Mouse (Mus musculus) MEL (cell line): ENCODE measurements at regions not wholly inside any gene's neighbourhood (a gene's known extent, or its start where the extent isn't known, plus 50 kb on each side); places are given as distances from the start of the nearest gene placed in this dataset.

ENCODE experiments used
- DNase-seq: peaks from one replicate; pipeline ENCODE4 v3.0.0; 2011; ENCODE audit warnings: low read depth, low spot score
- H3K27ac ChIP-seq: 2 replicates; pipeline ENCODE4 v1.5.1; 2012; ENCODE audit warnings: low read depth, mild to moderate bottlenecking, control low read depth, low read length, moderate library complexity; ENCODE audit not compliant: control insufficient read depth
- H3K27me3 ChIP-seq, 2 experiments: fragments of 150-350 bp in 1 of 2; sonication (generic) in 1 of 2; 2 replicates each; pipeline ENCODE4 v1.6.1; 2012; ENCODE audit warnings: low read length in 2 of 2, mild to moderate bottlenecking in 2 of 2, improper control_type of control experiment in 1 of 2, moderate library complexity in 1 of 2; ENCODE audit not compliant: insufficient read depth in 2 of 2, control insufficient read depth in 1 of 2
- H3K36me3 ChIP-seq, 2 experiments: 2 replicates each; pipeline ENCODE4 v1.6.1; 2012 to 2014; ENCODE audit warnings: low read length in 2 of 2, improper control_type of control experiment in 1 of 2, inconsistent platforms in 1 of 2, mild to moderate bottlenecking in 1 of 2; ENCODE audit not compliant: insufficient read depth in 2 of 2, control insufficient read depth in 1 of 2
- H3K4me1 ChIP-seq, 2 experiments: fragments of 150-350 bp in 1 of 2; sonication (generic) in 1 of 2; 2 replicates each; pipeline ENCODE4 v1.6.1; 2012; ENCODE audit warnings: low read length in 2 of 2, improper control_type of control experiment in 1 of 2, mild to moderate bottlenecking in 1 of 2; ENCODE audit not compliant: insufficient read depth in 2 of 2, control insufficient read depth in 1 of 2
- H3K4me3 ChIP-seq, 2 experiments: fragments of 150-350 bp in 1 of 2; sonication (generic) in 1 of 2; 2 replicates each; pipeline ENCODE4 v1.5.1; 2012; ENCODE audit warnings: low read depth in 2 of 2, low read length in 2 of 2, mild to moderate bottlenecking in 2 of 2, moderate library complexity in 2 of 2, control low read depth in 1 of 2, improper control_type of control experiment in 1 of 2; ENCODE audit not compliant: control insufficient read depth in 1 of 2, insufficient read depth in 1 of 2
- H3K79me2 ChIP-seq: 2 replicates; pipeline ENCODE4 v1.6.1; 2012; ENCODE audit warnings: mild to moderate bottlenecking, low read length, moderate library complexity; ENCODE audit not compliant: control insufficient read depth, poor library complexity, insufficient read depth
- H3K9ac ChIP-seq: 2 replicates; pipeline ENCODE4 v1.6.1; 2012; ENCODE audit warnings: low read depth, mild to moderate bottlenecking, control low read depth, low read length, moderate library complexity; ENCODE audit not compliant: control insufficient read depth, poor library complexity, severe bottlenecking
- H3K9me3 ChIP-seq: fragments of 150-350 bp; sonication (generic); replicated peaks from 2 replicates; pipeline ENCODE4 v1.6.1; 2012; ENCODE audit warnings: mild to moderate bottlenecking, low read length, improper control_type of control experiment, moderate library complexity; ENCODE audit not compliant: insufficient read depth
- BHLHE40 ChIP-seq: IDR thresholded peaks from 2 replicates; pipeline ENCODE4 v1.6.1; 2012; ENCODE audit warnings: low read depth, mild to moderate bottlenecking, inconsistent platforms, low read length, improper control_type of control experiment, borderline replicate concordance
- CHD2 ChIP-seq: IDR thresholded peaks from 2 replicates; pipeline ENCODE4 v1.6.1; 2011; ENCODE audit warnings: low read length, improper control_type of control experiment
- E2F4 ChIP-seq: IDR thresholded peaks from 2 replicates; pipeline ENCODE4 v1.6.1; 2011; ENCODE audit warnings: low read depth, low read length, improper control_type of control experiment, borderline replicate concordance
- ELF1 ChIP-seq: IDR thresholded peaks from 2 replicates; pipeline ENCODE4 v1.6.1; 2014; ENCODE audit warnings: low read depth, mild to moderate bottlenecking, inconsistent platforms, low read length, improper control_type of control experiment, moderate library complexity
- GATA1 ChIP-seq: IDR thresholded peaks from 2 replicates; pipeline ENCODE4 v1.6.1; 2011; ENCODE audit warnings: low read depth, low read length, improper control_type of control experiment
- HCFC1 ChIP-seq: IDR thresholded peaks from 2 replicates; pipeline ENCODE4 v1.6.1; 2012; ENCODE audit warnings: low read depth, mild to moderate bottlenecking, inconsistent platforms, low read length, improper control_type of control experiment, moderate library complexity
- MAX ChIP-seq: IDR thresholded peaks from 2 replicates; pipeline ENCODE4 v1.6.1; 2011; ENCODE audit warnings: low read length, improper control_type of control experiment
- NRF1 ChIP-seq: IDR thresholded peaks from 2 replicates; pipeline ENCODE4 v1.6.1; 2014; ENCODE audit warnings: low read depth, mild to moderate bottlenecking, inconsistent platforms, low read length, improper control_type of control experiment, moderate library complexity; ENCODE audit not compliant: poor library complexity, insufficient read depth, severe bottlenecking
- POLR2A ChIP-seq, 2 experiments: IDR thresholded peaks; 2 replicates each; pipeline ENCODE4 v1.6.1; 2011 to 2012; ENCODE audit warnings: low read length in 2 of 2, mild to moderate bottlenecking in 2 of 2, control low read depth in 1 of 2, improper control_type of control experiment in 1 of 2, low read depth in 1 of 2, moderate library complexity in 1 of 2; ENCODE audit not compliant: control insufficient read depth in 1 of 2, insufficient read depth in 1 of 2, poor library complexity in 1 of 2
- POLR2AphosphoS5 ChIP-seq: IDR thresholded peaks from 2 replicates; pipeline ENCODE4 v1.6.1; 2012; ENCODE audit warnings: low read depth, borderline replicate concordance, mild to moderate bottlenecking, inconsistent platforms, low read length, moderate library complexity, mixed read lengths
- TCF12 ChIP-seq: IDR thresholded peaks from 2 replicates; pipeline ENCODE4 v1.6.1; 2014; ENCODE audit warnings: low read depth, mild to moderate bottlenecking, inconsistent platforms, low read length, improper control_type of control experiment, moderate library complexity
- USF1 ChIP-seq: IDR thresholded peaks from 2 replicates; pipeline ENCODE4 v1.6.1; 2014; ENCODE audit warnings: low read depth, mild to moderate bottlenecking, inconsistent platforms, low read length, improper control_type of control experiment, moderate library complexity
- ZC3H11A ChIP-seq: IDR thresholded peaks from 2 replicates; pipeline ENCODE4 v1.6.1; 2012; ENCODE audit warnings: low read depth, mild to moderate bottlenecking, inconsistent platforms, low read length, improper control_type of control experiment
- ZMIZ1 ChIP-seq: IDR thresholded peaks from 2 replicates; pipeline ENCODE4 v1.6.1; 2012; ENCODE audit warnings: low read depth, mild to moderate bottlenecking, inconsistent platforms, low read length, improper control_type of control experiment, moderate library complexity
- ZNF384 ChIP-seq: IDR thresholded peaks from 2 replicates; pipeline ENCODE4 v1.6.1; 2012; ENCODE audit warnings: low read depth, mild to moderate bottlenecking, inconsistent platforms, low read length, improper control_type of control experiment

GRCm38 (mm10) chr10:117433547-117434292 lies 53.9 kb upstream of the Cpsf6 start:
- Histone ChIP-seq H3K9me3 (no peaks in the 10 kb centered on the region), H3K4me1 (peaks cover 0 to 6% of the 10 kb centered on the region in 2 experiments; a peak in 2 of 4 replicates), H3K79me2 (no peaks in the 10 kb centered on the region; the same call in 1 of the 2 replicates), H3K9ac (no peak overlapping the region), H3K4me3 (no peak overlapping the region), H3K27ac (no peak overlapping the region), H3K27me3 (no peaks in the 10 kb centered on the region), H3K36me3 (peaks cover 0 to 5% of the 10 kb centered on the region in 2 experiments; a peak in 2 of 4 replicates)
- DNase-seq, result no peak
- TF ChIP-seq BHLHE40, result no peak

DNA sequence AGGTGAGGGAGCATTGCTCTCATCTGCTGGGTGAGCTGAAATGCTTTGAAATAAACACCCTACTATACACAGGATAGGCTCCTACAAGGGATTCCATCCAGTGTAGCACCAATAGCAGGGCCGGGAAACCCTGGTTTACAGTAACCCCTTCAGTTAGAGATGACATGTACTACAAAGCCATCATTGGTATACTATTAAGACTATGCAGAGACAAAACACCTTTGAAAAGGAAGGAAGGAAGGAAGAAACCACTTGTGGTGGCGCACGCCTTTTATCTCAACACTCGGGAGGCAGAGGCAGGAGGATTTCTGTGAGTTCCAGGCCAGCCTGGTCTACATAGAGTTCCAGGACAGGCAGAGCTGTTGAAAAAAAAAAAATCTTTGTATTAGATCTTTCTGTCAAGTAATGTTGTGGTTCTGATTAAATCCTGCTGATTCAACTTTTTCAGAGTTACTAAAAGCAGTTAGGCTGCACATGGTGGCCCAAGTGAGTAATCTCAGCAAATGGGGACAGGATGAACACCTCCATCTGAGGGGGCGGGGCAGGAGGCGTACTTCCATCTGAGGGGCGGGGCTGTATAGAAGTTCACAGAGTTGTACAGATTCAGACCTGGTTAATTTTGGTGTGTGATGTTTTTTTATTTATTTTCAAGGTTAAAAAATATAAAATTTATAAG lies 53.2 kb upstream of the Cpsf6 start:
- H3K36me3 ChIP-seq, result peaks cover 0 to 5% of the 10 kb centered on the region in 2 experiments; a peak in 2 of 4 replicates
- DNase-seq, result no peak
- H3K79me2 ChIP-seq, result no peaks in the 10 kb centered on the region; the same call in 1 of the 2 replicates
- H3K4me3 ChIP-seq, result no peak overlapping the region
- H3K27me3 ChIP-seq, result no peaks in the 10 kb centered on the region
- H3K4me1 ChIP-seq, result peaks cover 0 to 6% of the 10 kb centered on the region in 2 experiments; a peak in 2 of 4 replicates
- no peak for TF ChIP-seq MAX
- TF ChIP-seq POLR2A (IDR thresholded peaks at IDR 0.05; ENCODE audit: control insufficient read depth in 1 of 2, insufficient read depth in 1 of 2, low read depth in 1 of 2, low read length in 2 of 2, poor library complexity in 1 of 2), result no peak
- no peak for TF ChIP-seq CHD2
- no peak for TF ChIP-seq USF1
- no peak for TF ChIP-seq POLR2AphosphoS5
- no peak for TF ChIP-seq HCFC1
- no peak for TF ChIP-seq ZC3H11A
- no peak for TF ChIP-seq TCF12
- no peak for TF ChIP-seq NRF1
- TF ChIP-seq GATA1, result no peak
- TF ChIP-seq ZMIZ1, result no peak
- no peak for TF ChIP-seq E2F4
- no peak for TF ChIP-seq ZNF384
- TF ChIP-seq ELF1, result no peak
- no peak for TF ChIP-seq BHLHE40
- H3K9me3 ChIP-seq, result no peaks in the 10 kb centered on the region
- no peak overlapping the region for H3K27ac ChIP-seq
- H3K9ac ChIP-seq, result no peak overlapping the region
